Mouse (Mus musculus): ENCODE measurements at regions not wholly inside any gene's neighbourhood (a gene's known extent, or its start where the extent isn't known, plus 50 kb on each side); places are given as distances from the start of the nearest gene placed in this dataset.

DNA sequence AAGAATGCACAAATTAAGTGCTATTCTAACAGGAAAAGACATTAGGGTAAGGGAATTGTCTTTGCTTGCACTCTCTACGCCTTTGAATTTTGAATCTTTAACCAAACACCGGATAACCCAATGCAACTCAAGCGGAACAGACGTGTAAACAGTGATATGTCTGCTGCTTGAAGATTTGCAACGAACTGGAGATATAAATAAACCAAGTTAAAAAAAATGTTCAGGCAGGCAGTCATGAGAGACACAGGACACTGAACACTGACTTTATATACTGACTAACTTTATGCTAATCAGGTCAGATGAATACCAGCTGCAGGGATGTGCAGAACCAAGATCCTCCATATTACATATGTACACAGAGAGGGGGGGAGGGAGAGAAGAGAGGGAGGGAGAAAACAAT, 200.0 kb downstream of the Gm9733 start:
- TF ChIP-seq CTCF (IDR thresholded peaks at IDR 0.05; ENCODE audit: borderline replicate concordance, extremely low read depth, insufficient read depth, insufficient read length), result no peak
- TF ChIP-seq POLR2A (IDR thresholded peaks at IDR 0.05; ENCODE audit: borderline replicate concordance, extremely low read depth, insufficient read depth, insufficient read length, poor library complexity, severe bottlenecking), result no peak
